Mouse (Mus musculus) liver, adult 2 months (tissue): ENCODE data around the gene Cand2. TPM values are rescaled to one million over a fixed set of nuclear protein-coding genes. Genes with fewer than 3 reads are reported as not detected.

ENCODE experiments used
- DNase-seq: peaks from one replicate; pipeline ENCODE4 v3.0.0-alpha.2; 2011; ENCODE audit warnings: low read depth, low spot score; ENCODE audit errors: extremely low read depth
- H3K27ac ChIP-seq: fragments of 200-500 bp; replicated peaks from 2 replicates; pipeline ENCODE4 v1.5.1; 2012; ENCODE audit warnings: low read depth, mild to moderate bottlenecking, control low read depth, inconsistent platforms, low read length; ENCODE audit not compliant: insufficient read depth
- H3K27me3 ChIP-seq: fragments of 200-500 bp; 2 replicates; pipeline ENCODE4 v1.6.1; 2012; ENCODE audit warnings: mild to moderate bottlenecking, moderate library complexity, low read length, inconsistent platforms; ENCODE audit not compliant: control insufficient read depth, insufficient read depth
- H3K36me3 ChIP-seq: fragments of 200-500 bp; 2 replicates; pipeline ENCODE4 v1.6.1; 2012; ENCODE audit warnings: low read length, inconsistent platforms; ENCODE audit not compliant: control insufficient read depth, insufficient read depth
- H3K4me1 ChIP-seq: fragments of 200-500 bp; 2 replicates; pipeline ENCODE4 v1.6.1; 2011; ENCODE audit warnings: low read length; ENCODE audit not compliant: control insufficient read depth, insufficient read depth
- H3K4me3 ChIP-seq: fragments of 200-500 bp; 2 replicates; pipeline ENCODE4 v1.5.1; 2011; ENCODE audit warnings: low read depth, mild to moderate bottlenecking, control low read depth, low read length, moderate library complexity; ENCODE audit not compliant: insufficient read depth
- H3K79me2 ChIP-seq: fragments of 200-500 bp; 2 replicates; pipeline ENCODE4 v1.6.1; 2012; ENCODE audit warnings: inconsistent platforms, mild to moderate bottlenecking, low read length, moderate library complexity; ENCODE audit not compliant: control insufficient read depth, insufficient read depth
- H3K9ac ChIP-seq: fragments of 200-500 bp; 2 replicates; pipeline ENCODE4 v1.6.1; 2012; ENCODE audit warnings: low read depth, mild to moderate bottlenecking, control low read depth, inconsistent platforms, low read length
- CTCF ChIP-seq: fragments of 200-500 bp; IDR thresholded peaks from 2 replicates; pipeline ENCODE4 v1.5.1; 2011; ENCODE audit warnings: low read depth, low read length, control low read depth
- POLR2A ChIP-seq: fragments of 200-500 bp; IDR thresholded peaks from 2 replicates; pipeline ENCODE4 v1.6.1; 2011; ENCODE audit warnings: low read length, control low read depth; ENCODE audit not compliant: insufficient read depth; ENCODE audit errors: extremely low read depth
- WGBS: fragments of 180-500 bp; shearing (Covaris S2); methylation state at CpG from one replicate; pipeline ENCODE4 v1.1.7; 2018; 5-methylcytosine and 5-hydroxymethylcytosine counted together
- polyA plus RNA-seq: library from polyadenylated mRNA; depleted of rRNA; stranded (reverse); fragments of >200 nt; gene quantifications from 2 replicates; pipeline ENCODE4 v1.2.3, GENCODE M21; 2012
- total RNA-seq: library from RNA; depleted of rRNA; stranded (reverse); fragments of >200 nt; gene quantifications from 2 replicates; pipeline ENCODE4 v1.2.3, GENCODE M21; 2014

Gene Cand2
- total and polyA plus RNA-seq, 2 experiments: 0.18 to 0.57 TPM

- 95% methylated on average over 4 of the region's 4 CpGs for WGBS
- DNase-seq: no peak
- H3K79me2 ChIP-seq: no peaks in the 10 kb centered on the region
- no peaks in the 10 kb centered on the region for H3K27me3 ChIP-seq
- H3K4me3 ChIP-seq: no peak overlapping the region
- TF ChIP-seq POLR2A: no peak
- TF ChIP-seq CTCF: no peak
- H3K27ac ChIP-seq: no peak overlapping the region
- no peak overlapping the region for H3K9ac ChIP-seq
- H3K4me1 ChIP-seq: peaks cover 6% of the 10 kb centered on the region; the same call in 1 of the 2 replicates
- H3K36me3 ChIP-seq: no peaks in the 10 kb centered on the region
These were observed 14.2 kb upstream of the Cand2 start for GRCm38 (mm10) chr6:115760137-115760536.

- H3K4me3 ChIP-seq: no peak overlapping the region
- H3K79me2 ChIP-seq: no peaks in the 10 kb centered on the region
- DNase-seq: no peak
- TF ChIP-seq POLR2A (no peak), CTCF (no peak)
- H3K4me1 ChIP-seq: peaks cover 6% of the 10 kb centered on the region; the same call in 1 of the 2 replicates
- no peaks in the 10 kb centered on the region for H3K36me3 ChIP-seq
- WGBS: 65% methylated on average over 4 of the region's 4 CpGs
- no peaks in the 10 kb centered on the region for H3K27me3 ChIP-seq
- no peak overlapping the region for H3K27ac ChIP-seq
- H3K9ac ChIP-seq: no peak overlapping the region
These were observed 13.4 kb upstream of the Cand2 start for GRCm38 (mm10) chr6:115760982-115761381.

GRCm38 (mm10) chr6:115761995-115762756 is 12.2 kb upstream of the Cand2 start, which contains the start of gene Tmem40:
Tmem40 (minus strand) TSS chr6:115762410.
- Histone ChIP-seq H3K9ac (no peak within 1 kb of the TSS), H3K27me3 (no peaks in the 10 kb centered on the region), H3K36me3 (no peaks in the 10 kb centered on the region), H3K27ac (no peak within 1 kb of the TSS), H3K79me2 (no peaks in the 10 kb centered on the region), H3K4me1 (peaks cover 6% of the 10 kb centered on the region; the same call in 1 of the 2 replicates), H3K4me3 (no peak within 1 kb of the TSS)
- TF ChIP-seq POLR2A (no peak), CTCF (no peak)
- no peak for DNase-seq
- WGBS: 12% methylated on average over 9 of the region's 9 CpGs

- TF ChIP-seq CTCF (no peak), POLR2A (no peak)
- DNase-seq: no peak
- H3K36me3 ChIP-seq: no peaks in the 10 kb centered on the region
- no peaks in the 10 kb centered on the region for H3K27me3 ChIP-seq
- H3K9ac ChIP-seq: no peak overlapping the region; the same call in 1 of the 2 replicates
- peaks cover 6% of the 10 kb centered on the region; the same call in 1 of the 2 replicates for H3K4me1 ChIP-seq
- 63% methylated on average over 7 of the region's 7 CpGs for WGBS
- peak overlapping the region; percentile 38; the same call in 1 of the 2 replicates for H3K4me3 ChIP-seq
- H3K27ac ChIP-seq: peak overlapping the region; percentile 43; the same call in 1 of the 2 replicates
- no peaks in the 10 kb centered on the region for H3K79me2 ChIP-seq
These were observed 10.2 kb upstream of the Cand2 start for GRCm38 (mm10) chr6:115764179-115764578.

GRCm38 (mm10) chr6:115767357-115767756 is 7.0 kb upstream of the Cand2 start:
- Histone ChIP-seq H3K9ac (no peak overlapping the region), H3K27ac (no peak overlapping the region), H3K27me3 (no peaks in the 10 kb centered on the region), H3K4me3 (no peak overlapping the region), H3K36me3 (no peaks in the 10 kb centered on the region), H3K79me2 (no peaks in the 10 kb centered on the region), H3K4me1 (peaks cover under 1% of the 10 kb centered on the region; the same call in 1 of the 2 replicates)
- 42% methylated on average over 9 of the region's 9 CpGs for WGBS
- TF ChIP-seq CTCF (no peak), POLR2A (no peak)
- DNase-seq: no peak

GRCm38 (mm10) chr6:115768207-115768606 is 6.1 kb upstream of the Cand2 start:
- no peaks in the 10 kb centered on the region for H3K79me2 ChIP-seq
- WGBS: 93% methylated on average over 4 of the region's 4 CpGs
- no peak for DNase-seq

More at GRCm38 (mm10) chr6:115768207-115768606, 6.1 kb upstream of the Cand2 start:
- H3K27me3 ChIP-seq: no peaks in the 10 kb centered on the region
- TF ChIP-seq CTCF: no peak
- TF ChIP-seq POLR2A: no peak
- no peak overlapping the region for H3K9ac ChIP-seq
- H3K27ac ChIP-seq: no peak overlapping the region
- H3K36me3 ChIP-seq: no peaks in the 10 kb centered on the region
- H3K4me3 ChIP-seq: no peak overlapping the region
- H3K4me1 ChIP-seq: no peaks in the 10 kb centered on the region
